Mouse (Mus musculus): Measurements from ENCODE around the gene Lats1.

- TF ChIP-seq CTCF (IDR thresholded peaks at IDR 0.05; ENCODE audit: borderline replicate concordance, control insufficient read depth, extremely low read depth, insufficient read depth, low read length, poor library complexity) = no peak
- TF ChIP-seq POLR2A (IDR thresholded peaks at IDR 0.05; ENCODE audit: control insufficient read depth, extremely low read depth, insufficient read depth, low read length, poor library complexity) = no peak
These were observed 76.5 kb downstream of the Lats1 start for GRCm38 (mm10) chr10:7757544-7757943.
